Mouse (Mus musculus): ENCODE data around the gene Vps51.

The Vps51 gene

DNA sequence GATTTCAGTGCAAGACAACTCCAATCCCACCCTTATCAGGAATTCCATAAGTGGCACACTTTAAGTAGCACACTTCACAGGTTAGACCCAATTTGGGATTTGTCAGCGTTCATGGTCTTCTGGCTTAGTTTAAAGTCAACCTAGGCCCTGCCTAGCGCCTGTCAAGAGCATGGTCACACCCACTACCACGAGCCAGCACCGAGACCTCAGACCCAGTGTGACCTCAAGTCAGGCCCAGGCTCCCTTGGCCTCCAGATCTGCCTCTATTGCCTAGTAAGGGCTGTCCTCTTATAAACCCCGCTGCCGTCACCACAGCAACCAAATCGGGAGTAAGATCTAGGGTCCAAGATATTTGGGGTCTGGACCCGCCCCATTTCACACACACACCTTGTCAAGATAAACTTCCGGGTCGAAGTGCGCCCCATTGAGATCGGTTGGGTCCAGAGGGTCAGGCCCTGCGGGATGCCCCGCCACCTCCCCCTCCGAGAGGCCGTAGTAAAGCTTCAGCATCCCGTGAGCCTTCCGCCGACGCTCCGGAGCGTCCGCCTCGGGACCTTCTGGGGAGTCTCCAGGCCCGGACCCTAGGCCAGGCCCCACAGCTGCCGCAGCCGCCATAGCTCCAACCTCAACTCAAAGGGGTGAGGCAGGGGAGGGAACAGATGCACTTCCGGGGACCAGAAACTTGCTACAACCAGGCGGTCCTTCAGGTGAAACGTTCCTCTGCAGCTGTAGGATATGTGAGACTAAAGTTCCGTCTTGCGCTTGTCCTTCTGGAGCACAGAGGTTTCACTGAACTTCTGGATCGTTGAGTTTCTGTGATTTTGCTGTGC, at the start of gene Vps51:
Gene Vps51, minus strand, starts transcription at position 668 of the 830 bp plus-strand sequence.
- CTCF ChIA-PET, result no interaction called here

DNA sequence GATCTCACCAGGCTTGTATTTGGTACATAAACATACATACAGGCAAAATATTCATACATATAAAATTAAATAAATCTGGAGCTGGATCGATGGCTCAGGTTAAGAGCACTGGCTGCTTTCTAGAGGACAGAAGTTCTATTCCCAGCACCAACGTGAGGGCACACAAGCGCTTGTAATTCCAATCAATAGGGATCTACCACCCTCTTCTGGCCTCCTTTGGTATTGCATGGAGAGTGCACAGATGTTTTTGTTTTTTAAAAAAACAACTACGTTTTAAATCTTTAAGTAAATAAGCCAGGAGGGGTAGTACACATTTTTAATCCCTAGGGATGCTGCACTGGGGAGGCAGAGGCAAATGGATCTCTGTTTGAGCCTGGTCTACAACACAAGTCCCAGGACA, 49.3 kb upstream of the Vps51 start:
- CTCF ChIA-PET, result no interaction called here

DNA sequence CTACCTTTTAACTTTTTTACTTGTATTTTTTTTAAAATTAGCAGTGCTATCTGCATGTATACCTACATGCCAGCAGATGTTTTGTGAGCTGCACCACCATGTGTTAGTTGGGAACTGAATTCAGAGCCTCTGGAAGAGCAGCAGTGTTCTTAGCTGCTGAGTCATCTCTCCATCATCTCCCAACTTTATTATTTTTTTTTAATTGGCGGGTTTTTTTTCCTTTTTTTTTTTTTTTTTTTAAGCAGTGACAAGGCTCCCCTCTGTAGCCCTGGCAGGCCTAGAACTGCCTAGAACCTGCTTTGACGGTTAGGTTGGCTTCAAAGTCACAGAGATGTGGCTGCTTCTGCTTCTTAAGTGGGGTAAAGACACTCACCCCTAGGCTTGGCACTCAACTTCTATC, 47.9 kb upstream of the Vps51 start:
- CTCF ChIA-PET, result interaction anchor here (0.6 to 0.7 kb wide), 3 partner anchors 64 to 1141 kb away, joined by 5 to 6 read pairs (median 5); no protein-coding TSS in a partner anchor

DNA sequence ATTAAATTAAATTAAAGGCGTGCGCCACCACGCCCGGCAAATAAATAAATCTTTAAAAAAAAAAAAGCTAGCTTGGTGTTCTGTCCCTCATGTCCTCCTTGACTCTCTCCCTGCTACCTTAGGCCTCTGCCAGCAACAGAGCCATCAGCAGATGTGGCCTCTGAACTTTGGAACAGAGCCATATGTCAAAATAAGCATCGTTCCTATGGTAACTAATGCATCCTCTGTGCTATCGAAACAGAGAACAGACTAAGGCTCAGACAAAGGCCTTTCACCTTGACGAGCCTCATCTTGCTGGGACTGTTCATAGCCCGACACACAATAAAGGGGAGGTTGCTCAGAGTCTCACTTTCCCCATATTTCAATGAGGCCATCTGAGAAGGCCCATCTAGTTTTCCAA, 46.3 kb upstream of the Vps51 start:
- CTCF ChIA-PET, result interaction anchor here (0.6 kb wide), 1 partner anchor 11 kb away, joined by 3 read pairs; no protein-coding TSS in a partner anchor

DNA sequence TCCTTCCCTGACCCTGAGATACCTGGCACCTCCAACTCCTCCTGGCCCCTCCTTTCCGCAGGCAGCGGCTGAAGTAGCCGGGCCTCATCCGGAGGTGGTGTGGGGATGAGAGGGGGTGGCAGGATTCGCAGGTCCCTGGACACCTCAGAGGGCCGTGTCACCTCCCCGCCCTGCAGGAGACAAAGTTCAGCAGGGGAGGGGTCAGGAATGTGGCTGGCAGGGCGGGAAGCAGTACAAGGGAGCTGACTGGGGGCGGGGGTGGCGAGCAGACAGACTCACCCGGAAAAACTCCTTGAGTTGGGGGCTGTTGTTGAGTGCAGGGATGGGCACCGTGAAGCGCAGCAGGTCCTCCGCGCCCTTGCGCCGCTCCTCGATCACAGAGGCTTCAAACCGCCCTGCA, 44.7 kb upstream of the Vps51 start:
- CTCF ChIA-PET, result no interaction called here

DNA sequence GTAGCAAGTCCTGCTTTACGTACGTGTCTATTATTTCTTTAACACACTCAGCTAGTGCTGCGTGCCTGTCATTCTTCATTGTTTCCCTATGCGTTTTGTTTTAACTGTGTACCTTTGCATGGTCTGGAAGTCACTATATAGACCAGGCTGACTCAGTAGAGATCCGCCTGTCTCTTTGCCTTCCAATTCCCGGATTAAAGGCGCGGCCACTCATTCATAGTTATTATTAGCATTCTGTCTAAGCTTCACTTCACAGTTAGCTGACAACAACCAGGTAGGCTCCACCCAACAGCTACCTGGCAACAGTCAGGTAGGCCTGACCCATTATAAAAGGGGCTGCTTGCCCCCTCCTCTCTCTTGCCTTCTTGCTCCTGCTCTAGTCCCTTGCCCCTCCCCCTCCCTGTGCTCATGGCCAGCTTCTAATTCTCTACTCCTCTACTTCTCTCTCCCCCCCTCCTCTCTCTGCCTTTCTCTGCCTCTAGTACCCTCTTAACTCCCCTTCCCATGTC, 41.7 kb upstream of the Vps51 start:
- CTCF ChIA-PET, result interaction anchor here (0.6 kb wide), 1 partner anchor 9 kb away, joined by 6 read pairs; no protein-coding TSS in a partner anchor

DNA sequence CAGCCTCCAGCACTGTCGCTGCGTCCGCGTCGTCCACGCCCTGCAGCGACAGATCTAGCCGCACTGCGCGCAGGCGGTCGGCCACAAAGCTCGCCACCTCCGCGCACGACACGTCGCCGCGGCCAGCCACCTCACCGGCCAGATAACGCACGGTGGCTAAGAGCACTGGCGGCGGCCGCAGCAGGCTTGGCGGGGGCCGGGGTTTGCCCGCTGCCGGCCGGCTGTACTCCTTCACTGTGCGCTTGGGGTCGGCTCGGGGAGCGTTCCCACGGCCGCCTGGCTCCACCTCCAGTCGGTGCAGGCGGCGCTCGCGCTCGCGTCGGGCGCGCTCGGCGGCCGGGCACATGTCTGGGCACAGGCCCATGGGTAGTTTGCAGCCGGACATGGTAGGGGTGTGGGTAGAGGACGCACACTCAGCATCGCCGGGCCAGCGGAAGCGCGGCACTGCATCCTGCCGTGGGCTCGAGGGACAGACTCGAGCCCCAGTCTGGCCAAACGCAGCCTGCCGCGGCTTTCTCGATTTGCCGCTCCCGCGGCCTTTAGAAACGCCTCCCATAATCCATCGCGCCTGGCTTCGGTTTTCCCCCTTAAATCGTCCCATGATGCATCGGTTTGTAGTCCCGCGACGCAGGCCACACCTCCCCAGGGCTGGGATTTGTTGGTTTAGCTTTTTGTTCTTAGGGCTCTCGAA, 41.1 kb upstream of the Vps51 start, which contains the start of gene Sac3d1:
Gene Sac3d1, minus strand, starts transcription at position 665 of the 691 bp plus-strand sequence.
- CTCF ChIA-PET, result no interaction called here

DNA sequence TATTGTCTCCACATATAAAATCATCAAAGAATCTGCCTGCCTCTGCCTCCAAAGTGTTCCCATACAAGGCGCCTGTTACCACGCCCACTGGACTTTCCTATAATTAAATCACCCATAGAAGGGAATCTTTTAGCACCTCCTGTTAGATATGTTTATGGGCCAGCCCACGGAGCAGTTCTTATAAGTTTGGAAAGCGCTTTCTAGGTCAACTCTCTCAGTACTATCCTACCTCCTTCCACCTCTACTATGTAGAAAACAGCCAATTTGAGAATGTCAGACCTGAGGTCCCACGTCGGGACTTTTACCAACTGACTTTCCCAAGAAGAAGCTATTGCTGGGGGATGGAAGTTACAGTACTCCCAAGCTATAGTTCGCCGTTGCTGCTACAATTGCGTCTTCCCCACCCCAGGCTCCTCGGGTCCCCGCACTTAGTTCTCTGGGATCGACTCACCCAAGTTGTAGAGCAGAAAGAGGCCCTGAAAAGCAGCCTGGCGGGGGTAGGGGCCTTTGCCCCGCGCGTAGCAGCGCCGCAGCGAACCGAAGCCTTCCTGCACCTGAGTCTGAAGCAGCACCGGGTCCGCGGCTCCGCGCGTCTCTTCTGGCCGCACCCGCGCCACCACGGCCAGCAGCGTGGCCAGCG, 40.4 kb upstream of the Vps51 start:
- CTCF ChIA-PET, result no interaction called here

DNA sequence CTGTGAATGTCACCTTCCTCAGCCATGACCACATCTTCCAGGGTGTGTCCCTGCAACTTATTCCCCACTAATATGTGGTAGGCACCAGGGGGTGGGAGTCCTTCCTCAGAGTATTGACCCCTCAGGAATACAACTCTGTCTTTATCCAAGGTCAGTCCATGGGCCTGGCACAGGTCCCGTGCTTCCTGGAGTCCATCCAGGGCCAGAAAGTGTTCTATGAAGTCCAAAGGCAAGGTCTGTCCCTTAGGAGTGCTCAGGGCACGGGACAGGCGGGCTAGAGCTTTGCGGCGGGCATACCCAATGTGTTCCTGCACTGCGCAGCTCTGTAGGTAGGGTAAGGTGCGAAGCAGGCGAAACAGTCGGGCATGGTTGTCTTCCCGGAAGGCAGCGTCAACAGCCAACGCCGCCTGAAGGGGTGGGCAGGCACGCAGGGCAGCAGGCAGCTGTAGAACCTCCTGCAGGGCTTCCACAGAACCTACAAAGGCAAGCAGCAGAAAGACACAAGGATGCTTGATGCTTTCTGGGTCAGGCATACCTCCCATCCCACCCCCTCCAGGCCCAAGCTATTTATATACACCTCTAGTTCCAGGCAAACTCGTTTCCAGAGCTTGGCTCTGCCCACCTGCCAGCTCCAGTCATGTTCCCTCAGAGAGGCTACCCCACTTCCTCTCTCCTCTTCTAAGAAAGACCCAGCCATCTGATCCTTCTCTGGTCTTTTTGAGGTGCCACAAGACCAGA, 39.3 kb upstream of the Vps51 start:
- CTCF ChIA-PET, result interaction anchor here (0.6 kb wide), 1 partner anchor 606 kb away, joined by 5 read pairs; no protein-coding TSS in a partner anchor

DNA sequence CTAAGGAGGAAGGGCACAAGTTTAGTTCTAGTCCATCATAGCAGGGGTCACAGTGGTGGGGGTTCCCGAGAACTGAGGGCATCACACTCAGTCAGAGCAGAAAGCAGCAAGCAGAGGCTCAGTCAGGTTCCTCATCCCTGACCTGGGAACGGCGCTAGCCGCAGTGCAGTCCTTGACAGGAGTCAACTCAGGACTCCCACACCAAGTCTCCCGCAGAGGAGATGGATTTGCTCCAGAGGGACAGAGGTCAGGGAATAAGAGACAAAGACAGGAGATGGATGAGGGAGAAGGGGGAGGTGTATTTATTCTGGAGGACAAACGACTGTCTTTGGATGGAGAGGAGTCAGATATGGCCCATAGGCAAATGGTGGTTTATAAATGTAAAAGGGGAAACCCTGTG, 36.1 kb upstream of the Vps51 start:
- CTCF ChIA-PET, result no interaction called here

DNA sequence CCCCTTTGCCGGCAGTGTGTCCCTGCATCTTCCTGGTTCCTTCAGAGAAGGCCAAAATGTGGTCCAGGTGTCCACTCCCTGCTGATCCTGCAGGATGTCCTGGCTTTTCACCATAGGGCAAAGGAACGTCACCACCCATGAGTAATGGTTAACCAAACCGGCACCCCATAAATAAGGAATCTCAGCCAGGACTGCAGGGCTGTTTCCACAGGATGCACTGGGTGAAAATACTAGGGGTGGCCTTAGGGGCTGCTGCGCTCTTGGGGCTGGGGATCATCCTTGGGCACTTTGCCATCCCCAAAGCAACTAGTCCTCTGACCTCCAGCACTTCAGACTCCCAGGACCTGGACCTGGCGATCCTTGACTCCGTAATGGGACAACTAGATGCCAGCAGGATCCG, 28.6 kb upstream of the Vps51 start, which contains the start of gene Naaladl1:
Gene Naaladl1, plus strand, starts transcription at position 197 of the 400 bp plus-strand sequence.
- CTCF ChIA-PET, result no interaction called here

DNA sequence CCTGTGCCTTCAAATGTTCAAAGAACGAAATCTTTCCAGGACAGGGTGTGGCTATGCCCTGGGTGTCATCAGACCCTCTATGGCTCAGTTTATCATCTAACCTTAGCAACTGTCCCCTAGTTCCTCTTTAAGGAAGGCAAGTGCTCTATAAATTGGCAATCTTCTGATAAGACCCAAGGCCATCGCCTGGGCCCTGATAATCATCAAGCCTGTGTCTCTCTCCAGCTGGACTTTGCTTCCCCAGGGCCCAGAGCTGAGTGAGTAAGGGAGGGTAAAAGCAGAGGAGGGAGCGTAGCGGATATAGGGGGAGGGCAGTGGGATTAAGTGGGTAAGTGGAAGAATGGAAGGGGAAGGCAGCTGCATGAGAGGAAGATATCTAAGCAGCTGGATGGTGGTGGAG, 27.4 kb upstream of the Vps51 start:
- CTCF ChIA-PET, result no interaction called here

DNA sequence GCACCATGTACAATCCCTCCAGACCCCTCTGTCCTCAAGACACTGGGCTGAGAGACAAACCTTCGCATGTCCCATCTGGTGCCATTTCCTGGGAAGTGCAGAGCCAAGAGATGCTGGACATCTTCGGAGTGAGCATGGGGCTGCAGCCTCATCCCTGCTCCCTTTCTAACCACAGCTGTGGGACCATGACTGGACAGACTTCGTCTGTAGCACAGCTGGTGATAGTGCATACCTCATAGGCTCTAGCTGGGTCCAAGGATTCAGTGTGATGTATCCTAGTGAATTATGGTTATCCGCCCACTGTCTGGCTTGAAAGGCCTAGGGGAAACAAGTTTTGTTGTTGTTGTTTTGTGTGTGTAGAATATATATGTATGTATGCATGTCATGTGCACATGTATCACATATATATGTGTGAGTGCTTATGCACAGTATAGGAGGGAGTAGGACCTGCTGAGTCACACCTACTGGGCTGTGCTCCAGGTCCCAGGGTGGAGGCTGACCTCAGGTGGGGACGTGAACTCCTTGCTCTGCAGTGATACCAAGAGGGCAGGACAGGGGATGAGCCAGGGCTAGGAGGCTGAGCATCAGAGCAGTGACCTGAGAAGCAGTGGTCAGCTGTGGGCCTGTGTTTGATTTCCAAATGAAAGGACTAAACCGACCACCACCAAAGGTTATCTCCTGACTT, 25.3 kb upstream of the Vps51 start:
- CTCF ChIA-PET, result no interaction called here

DNA sequence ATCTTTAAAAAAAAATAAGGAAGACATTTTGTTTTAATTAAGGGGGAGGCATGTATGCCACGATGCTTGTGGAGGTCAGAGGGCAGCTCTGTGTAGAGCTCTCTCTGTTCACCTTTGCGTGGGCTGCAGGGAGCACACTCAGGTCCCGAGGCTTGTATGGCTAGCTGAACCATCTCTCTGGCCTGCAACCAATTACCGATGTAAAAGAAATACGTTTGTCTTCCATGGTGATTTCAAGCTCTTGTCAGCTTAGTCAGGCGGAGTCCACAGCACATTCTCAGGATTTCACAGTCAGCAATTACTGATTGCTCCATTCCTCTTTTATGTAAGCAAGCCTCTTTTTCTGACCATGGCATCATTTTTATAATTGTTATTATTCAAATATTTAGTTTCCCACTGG, 24.2 kb upstream of the Vps51 start:
- CTCF ChIA-PET, result no interaction called here

DNA sequence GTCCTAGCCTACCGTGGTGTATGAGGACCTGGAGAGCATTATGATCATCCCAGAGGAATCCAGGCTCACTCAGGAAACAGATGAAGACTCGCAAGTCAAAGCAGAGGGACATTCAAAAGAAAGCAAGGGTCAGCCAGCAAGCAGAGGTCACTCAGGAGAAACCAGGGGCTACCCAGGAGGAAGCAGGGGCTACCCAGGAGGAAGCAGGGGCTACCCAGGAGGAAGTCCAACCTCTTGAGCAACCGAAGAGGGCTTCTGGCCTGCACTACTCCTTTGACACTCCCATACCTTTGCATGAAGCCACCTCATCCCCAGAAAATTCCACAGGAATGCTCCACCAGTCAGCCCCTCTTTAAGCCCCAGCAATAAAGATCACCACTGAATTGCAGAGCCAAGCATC, 20.8 kb upstream of the Vps51 start:
- CTCF ChIA-PET, result interaction anchor here (0.6 to 0.7 kb wide), 3 partner anchors 11 to 32 kb away, joined by 3 to 14 read pairs (median 7); no protein-coding TSS in a partner anchor

DNA sequence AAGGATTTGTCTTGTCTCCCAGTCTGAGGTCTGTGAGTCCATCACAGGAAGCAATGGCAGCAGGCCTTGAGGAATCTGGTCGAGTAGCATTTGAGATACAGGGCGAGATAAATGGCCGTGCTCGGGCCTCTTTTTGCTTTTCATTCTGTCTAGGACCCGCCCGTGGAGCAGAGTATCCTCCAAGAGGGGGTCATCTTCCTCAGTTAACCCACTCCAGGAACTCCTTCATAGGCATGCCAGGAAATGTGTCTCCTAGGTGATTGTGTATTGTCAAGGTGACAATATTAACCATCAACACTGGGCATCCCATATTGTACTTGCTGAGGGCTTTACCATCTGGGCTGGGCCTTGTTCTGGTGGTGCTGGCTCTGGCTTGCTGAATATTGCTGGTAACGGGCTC, 17.1 kb upstream of the Vps51 start, which contains the start of gene AC131692.1:
Gene AC131692.1, plus strand, starts transcription at position 301 of the 400 bp plus-strand sequence.
- CTCF ChIA-PET, result no interaction called here

DNA sequence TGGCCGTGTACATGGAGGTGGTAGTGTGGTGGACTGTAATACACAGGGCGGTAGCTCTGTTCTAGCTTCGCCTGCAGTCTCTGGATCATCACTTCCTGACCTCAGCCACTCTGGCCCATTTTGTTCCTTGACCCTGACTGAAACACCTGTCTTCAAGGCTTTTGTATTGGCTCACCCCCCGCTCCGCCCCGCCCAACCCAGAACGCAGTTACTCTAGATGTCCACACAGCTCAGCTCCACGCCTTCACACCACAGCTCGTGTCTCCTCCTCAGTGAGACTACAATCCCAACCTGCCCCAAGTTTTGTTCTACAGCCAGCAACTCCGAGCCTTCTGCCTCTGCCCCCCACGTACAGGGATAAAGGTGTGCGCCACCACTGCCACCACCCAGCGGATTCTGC, 11.8 kb upstream of the Vps51 start:
- CTCF ChIA-PET, result no interaction called here

DNA sequence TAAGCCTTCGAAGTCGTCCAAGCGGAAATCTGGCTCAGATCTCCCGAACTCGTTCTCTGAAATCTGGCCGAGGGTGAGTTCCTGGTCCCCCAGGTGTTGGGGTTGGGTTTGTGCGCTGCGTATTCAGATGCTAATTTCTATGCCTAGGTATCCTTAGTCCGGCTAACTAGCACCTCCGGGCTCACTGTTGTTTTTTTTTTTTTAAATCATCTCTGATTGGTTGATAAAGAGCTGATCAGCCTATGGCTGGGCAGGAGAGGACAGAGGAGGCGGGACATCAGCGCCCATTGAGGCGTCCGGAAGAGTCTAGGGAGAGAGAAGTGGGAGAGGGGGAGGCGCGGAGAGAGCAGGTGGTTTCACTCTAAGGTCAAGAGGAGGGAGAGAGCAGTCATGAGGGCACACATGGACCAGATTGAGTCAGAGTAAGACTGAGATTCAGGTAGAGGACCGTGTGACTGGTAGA, 8.4 kb upstream of the Vps51 start:
- CTCF ChIA-PET, result interaction anchor here (1.1 kb wide), 1 partner anchor 42 kb away, joined by 3 read pairs; the partner anchor contains the start of gene Snx15

DNA sequence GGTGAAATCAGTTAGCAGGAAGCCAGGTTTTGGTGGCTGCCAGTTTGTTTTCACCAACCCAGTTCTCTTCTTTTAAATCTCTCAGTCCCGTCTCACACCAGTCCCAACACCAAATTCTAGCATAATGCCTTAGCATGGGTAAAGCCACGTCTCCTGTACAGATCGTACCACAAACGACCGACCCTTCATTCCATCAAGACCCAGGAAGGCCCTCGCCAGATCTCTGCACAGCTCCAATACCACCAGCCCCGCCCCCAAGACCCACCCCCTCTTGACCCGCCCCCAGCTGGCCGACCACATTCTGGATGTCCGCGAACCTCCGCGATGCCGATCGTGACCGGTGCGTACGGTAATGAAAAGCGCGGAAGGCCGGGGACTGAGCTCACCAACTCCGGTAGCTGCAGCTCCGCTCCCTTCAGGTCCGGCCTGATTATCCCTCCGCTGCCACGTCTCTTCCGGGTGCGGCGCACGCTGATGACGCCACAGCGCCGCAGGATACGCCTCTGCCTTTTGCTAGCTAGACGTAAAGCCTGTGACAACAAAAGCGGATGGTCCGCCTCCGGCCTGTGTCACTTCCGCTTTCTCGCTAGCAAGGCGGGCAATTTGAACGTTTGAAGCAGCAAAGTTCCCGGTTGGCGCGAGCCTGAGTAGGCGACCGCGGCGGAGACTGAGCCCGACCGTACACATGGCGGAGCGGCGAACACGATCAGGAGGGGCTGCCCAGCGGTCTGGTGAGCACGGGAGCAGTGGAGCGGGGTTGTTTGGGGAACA, 7.6 kb upstream of the Vps51 start, which contains the start of the genes Zfpl1 and Cdca5:
Gene Zfpl1, minus strand, starts transcription at position 479 of the 771 bp plus-strand sequence.
Gene Cdca5, plus strand, starts transcription at position 506 of the 771 bp plus-strand sequence.
- CTCF ChIA-PET, result interaction anchor here (1.1 kb wide), 1 partner anchor 43 kb away, joined by 3 read pairs; the partner anchor contains the start of gene Snx15

All from spleen, embryonic (tissue).